Mouse (Mus musculus) CH12.LX (cell line): ENCODE data around the gene Slc29a4. TPM values are rescaled to one million over a fixed set of nuclear protein-coding genes. Genes with fewer than 3 reads are reported as not detected.

Experiments
- DNase-seq: peaks from one replicate; pipeline ENCODE4 v3.0.0-alpha.2; 2013; ENCODE audit errors: extremely low read depth
- H3K27ac ChIP-seq: 2 replicates; pipeline ENCODE4 v1.5.1; 2012; ENCODE audit warnings: low read depth, mild to moderate bottlenecking, control low read depth, moderate library complexity; ENCODE audit not compliant: insufficient read depth
- H3K27me3 ChIP-seq: replicated peaks from 2 replicates; pipeline ENCODE3; 2012; ENCODE audit warnings: inconsistent platforms
- H3K36me3 ChIP-seq, 2 experiments: replicated peaks in 1 of 2; 2 replicates each; pipeline versions ENCODE3 to v1.6.1; 2012; ENCODE audit warnings: inconsistent platforms in 1 of 2, low read length in 1 of 2, mild to moderate bottlenecking in 1 of 2, mixed read lengths in 1 of 2, moderate library complexity in 1 of 2; ENCODE audit not compliant: control insufficient read depth in 1 of 2, insufficient read depth in 1 of 2
- H3K4me1 ChIP-seq, 2 experiments: 2 replicates each; pipeline ENCODE4 v1.6.1; 2012; ENCODE audit warnings: inconsistent platforms in 1 of 2, moderate library complexity in 1 of 2; ENCODE audit not compliant: insufficient read depth in 2 of 2, control insufficient read depth in 1 of 2
- H3K4me2 ChIP-seq: 2 replicates; pipeline ENCODE4 v1.6.1; 2012; ENCODE audit warnings: low read depth, mild to moderate bottlenecking, control low read depth; ENCODE audit not compliant: poor library complexity, insufficient read depth, severe bottlenecking
- H3K4me3 ChIP-seq, 3 experiments: fragments of 150-350 bp in 1 of 3; sonication (generic) in 1 of 3; replicated peaks in 1 of 3; 2 replicates each; pipeline versions ENCODE3 to v1.5.1; 2011 to 2012; ENCODE audit warnings: low read depth in 2 of 3, low read length in 2 of 3, mild to moderate bottlenecking in 2 of 3, moderate library complexity in 2 of 3, control low read depth in 1 of 3, improper control_type of control experiment in 1 of 3, inconsistent platforms in 1 of 3, mixed read lengths in 1 of 3; ENCODE audit not compliant: poor library complexity in 1 of 3
- H3K79me2 ChIP-seq: replicated peaks from 2 replicates; pipeline ENCODE4 v1.6.1; 2012; ENCODE audit warnings: mild to moderate bottlenecking, moderate library complexity; ENCODE audit not compliant: control insufficient read depth, poor library complexity, insufficient read depth, severe bottlenecking; ENCODE audit errors: extremely low read depth
- H3K9ac ChIP-seq: 2 replicates; pipeline ENCODE4 v1.6.1; 2012; ENCODE audit warnings: low read depth, mild to moderate bottlenecking, control low read depth, moderate library complexity; ENCODE audit not compliant: insufficient read depth
- H3K9me3 ChIP-seq: replicated peaks from 2 replicates; pipeline ENCODE3; 2012; ENCODE audit warnings: low read length, inconsistent platforms, mixed read lengths
- CHD2 ChIP-seq: IDR thresholded peaks from 2 replicates; pipeline ENCODE4 v1.6.1; 2011; ENCODE audit warnings: low read length, improper control_type of control experiment
- CTCF ChIP-seq, 2 experiments: IDR thresholded peaks in 1 of 2; conservative IDR thresholded peaks in 1 of 2; 2 replicates each; pipeline ENCODE4 v1.5.1; 2011 to 2012; ENCODE audit warnings: low read depth in 2 of 2, low read length in 2 of 2, improper control_type of control experiment in 1 of 2, inconsistent platforms in 1 of 2, mild to moderate bottlenecking in 1 of 2, moderate library complexity in 1 of 2
- EP300 ChIP-seq: IDR thresholded peaks from 2 replicates; pipeline ENCODE4 v1.6.1; 2011; ENCODE audit warnings: low read length, improper control_type of control experiment
- GABPA ChIP-seq: IDR thresholded peaks from 2 replicates; pipeline ENCODE4 v1.6.1; 2012; ENCODE audit warnings: low read depth, low read length, improper control_type of control experiment, inconsistent platforms; ENCODE audit not compliant: insufficient replicate concordance
- JUN ChIP-seq: IDR thresholded peaks from 2 replicates; pipeline ENCODE4 v1.6.1; 2011; ENCODE audit warnings: low read depth, mild to moderate bottlenecking, low read length, improper control_type of control experiment, moderate library complexity; ENCODE audit not compliant: insufficient read depth
- MAFK ChIP-seq: IDR thresholded peaks from 2 replicates; pipeline ENCODE4 v1.6.1; 2011; ENCODE audit warnings: low read length, improper control_type of control experiment; ENCODE audit not compliant: insufficient replicate concordance
- MAX ChIP-seq: IDR thresholded peaks from 2 replicates; pipeline ENCODE4 v1.6.1; 2011; ENCODE audit warnings: low read length, improper control_type of control experiment
- MAZ ChIP-seq: IDR thresholded peaks from 2 replicates; pipeline ENCODE4 v1.6.1; 2012; ENCODE audit warnings: low read depth, mild to moderate bottlenecking, inconsistent platforms, low read length, improper control_type of control experiment, moderate library complexity
- MXI1 ChIP-seq: IDR thresholded peaks from 2 replicates; pipeline ENCODE4 v1.6.1; 2011; ENCODE audit warnings: mild to moderate bottlenecking, low read depth, low read length, improper control_type of control experiment
- NELFE ChIP-seq: IDR thresholded peaks from 2 replicates; pipeline ENCODE4 v1.6.1; 2011; ENCODE audit warnings: low read depth, low read length, improper control_type of control experiment
- NRF1 ChIP-seq: IDR thresholded peaks from 2 replicates; pipeline ENCODE4 v1.6.1; 2014; ENCODE audit warnings: low read depth, mild to moderate bottlenecking, inconsistent platforms, low read length, improper control_type of control experiment, moderate library complexity
- PAX5 ChIP-seq: IDR thresholded peaks from 2 replicates; pipeline ENCODE4 v1.6.1; 2012; ENCODE audit warnings: low read length, inconsistent platforms, mixed read lengths
- POLR2A ChIP-seq: IDR thresholded peaks from 2 replicates; pipeline ENCODE4 v1.6.1; 2011; ENCODE audit warnings: low read depth, mild to moderate bottlenecking, improper control_type of control experiment, low read length
- POLR2AphosphoS2 ChIP-seq: IDR thresholded peaks from 2 replicates; pipeline ENCODE4 v1.6.1; 2011; ENCODE audit warnings: low read depth, low read length, improper control_type of control experiment
- RCOR1 ChIP-seq: conservative IDR thresholded peaks from 2 replicates; pipeline ENCODE4 v1.6.1; 2012; ENCODE audit warnings: low read depth, mild to moderate bottlenecking, inconsistent platforms, low read length, improper control_type of control experiment
- SIN3A ChIP-seq: IDR thresholded peaks from 2 replicates; pipeline ENCODE4 v1.6.1; 2012; ENCODE audit warnings: low read length, improper control_type of control experiment, inconsistent platforms
- TBP ChIP-seq: conservative IDR thresholded peaks from 2 replicates; pipeline ENCODE4 v1.6.1; 2011; ENCODE audit warnings: low read depth, low read length, improper control_type of control experiment
- UBTF ChIP-seq: IDR thresholded peaks from 2 replicates; pipeline ENCODE4 v1.6.1; 2012; ENCODE audit warnings: low read depth, mild to moderate bottlenecking, inconsistent platforms, low read length, improper control_type of control experiment, moderate library complexity
- USF1 ChIP-seq: IDR thresholded peaks from 2 replicates; pipeline ENCODE4 v1.6.1; 2014; ENCODE audit warnings: low read depth, mild to moderate bottlenecking, inconsistent platforms, low read length, improper control_type of control experiment
- USF2 ChIP-seq: conservative IDR thresholded peaks from 2 replicates; pipeline ENCODE4 v1.6.1; 2011; ENCODE audit warnings: low read depth, low read length, improper control_type of control experiment
- ZC3H11A ChIP-seq: IDR thresholded peaks from 2 replicates; pipeline ENCODE4 v1.6.1; 2012; ENCODE audit warnings: low read depth, mild to moderate bottlenecking, inconsistent platforms, low read length, improper control_type of control experiment
- ZKSCAN1 ChIP-seq: IDR thresholded peaks from 2 replicates; pipeline ENCODE4 v1.6.1; 2012; ENCODE audit warnings: low read depth, inconsistent platforms, low read length, improper control_type of control experiment, borderline replicate concordance
- ZMIZ1 ChIP-seq: IDR thresholded peaks from 2 replicates; pipeline ENCODE4 v1.6.1; 2012; ENCODE audit warnings: low read depth, mild to moderate bottlenecking, inconsistent platforms, low read length, improper control_type of control experiment
- ZNF384 ChIP-seq: IDR thresholded peaks from 2 replicates; pipeline ENCODE4 v1.6.1; 2012; ENCODE audit warnings: low read depth, low read length, improper control_type of control experiment, inconsistent platforms
- dilution Hi-C: fragments of 300-500 bp; cut with MboI; formaldehyde crosslinking; loops from 2 replicates; pipeline ENCODE4 v1.14.3; 2020; ENCODE audit warnings: low sequenced_read_pairs; ENCODE audit not compliant: extremely low pct_unique_long_range_greater_than_20kb, extremely low pct_ligation_motif_present
- in situ Hi-C: fragments of 300-500 bp; cut with MboI; formaldehyde crosslinking; loops from 3 replicates; pipeline ENCODE4 v1.14.3; 2019; ENCODE audit warnings: low sequenced_read_pairs, low pct_ligation_motif_present, low pct_unique_long_range_greater_than_20kb, mixed read lengths
- polyA plus RNA-seq: library from polyadenylated mRNA; unstranded; fragments of >175 nt; gene quantifications from 2 replicates; pipeline ENCODE4 v1.2.1, GENCODE M21; 2012; ENCODE audit warnings: low read depth; ENCODE audit not compliant: insufficient read length
- total RNA-seq, 2 experiments: library from RNA; depleted of rRNA; stranded (reverse); fragments of 300-350 nt in 1 of 2; fragments of >200 nt in 1 of 2; gene quantifications; 2 replicates each; pipeline ENCODE4 v1.2.3; 2012 to 2014

Slc29a4 gene
- total and polyA plus RNA-seq, 3 experiments, result not detected

- H3K9ac ChIP-seq, result no peak overlapping the region
- in situ Hi-C loops (loop anchor here (25.0 kb wide), 1 partner anchor 125 kb away; no protein-coding TSS in a partner anchor), dilution Hi-C loops (no loop called here)
- no peak overlapping the region for H3K27ac ChIP-seq
- DNase-seq, result peak; percentile 21
- TF ChIP-seq CTCF (conservative IDR thresholded peaks at IDR 0.05 in 1 of 2, IDR thresholded peaks at IDR 0.05 in 1 of 2; ENCODE audit: low read depth in 2 of 2, low read length in 2 of 2), result peak in 1 of 2 experiments; percentile 26; a peak in 3 of 4 replicates
- no peak for TF ChIP-seq JUN
- TF ChIP-seq, all 38 proteins: peak for 1
- H3K36me3 ChIP-seq, result no peaks in the 10 kb centered on the region
- H3K4me2 ChIP-seq, result no peak overlapping the region
- no peak overlapping the region for H3K4me3 ChIP-seq
- H3K4me1 ChIP-seq, result no peaks in the 10 kb centered on the region
- H3K9me3 ChIP-seq, result peaks cover 16% of the 10 kb centered on the region
- peaks cover 39% of the 10 kb centered on the region for H3K27me3 ChIP-seq
- no peaks in the 10 kb centered on the region for H3K79me2 ChIP-seq
These were observed 20.1 kb downstream of the Slc29a4 start for GRCm38 (mm10) chr5:142712373-142712772.

- Histone ChIP-seq H3K79me2 (no peaks in the 10 kb centered on the region), H3K9ac (no peak overlapping the region), H3K9me3 (peaks cover 16% of the 10 kb centered on the region), H3K27ac (no peak overlapping the region), H3K27me3 (peaks cover 30% of the 10 kb centered on the region), H3K4me3 (no peak overlapping the region), H3K4me1 (no peaks in the 10 kb centered on the region), H3K36me3 (no peaks in the 10 kb centered on the region), H3K4me2 (no peak overlapping the region)
- dilution Hi-C loops, result no loop called here
- DNase-seq, result no peak
- in situ Hi-C loops, result loop anchor here (25.0 kb wide), 1 partner anchor 127 kb away; no protein-coding TSS in a partner anchor
- TF ChIP-seq MXI1, result no peak
- no peak for TF ChIP-seq USF2
- TF ChIP-seq SIN3A, result no peak
- no peak for TF ChIP-seq MAX
- TF ChIP-seq EP300, result no peak
- TF ChIP-seq USF1, result no peak
- TF ChIP-seq PAX5, result no peak
- no peak for TF ChIP-seq NELFE
- no peak for TF ChIP-seq ZKSCAN1
- no peak for TF ChIP-seq CHD2
- no peak for TF ChIP-seq RCOR1
These were observed 21.7 kb downstream of the Slc29a4 start for GRCm38 (mm10) chr5:142713966-142714365.

GRCm38 (mm10) chr5:142715059-142715458 is 22.7 kb downstream of the Slc29a4 start:
- no peaks in the 10 kb centered on the region for H3K4me1 ChIP-seq
- H3K4me3 ChIP-seq, result no peak overlapping the region
- no peaks in the 10 kb centered on the region for H3K36me3 ChIP-seq
- peaks cover 33% of the 10 kb centered on the region for H3K27me3 ChIP-seq
- no peak overlapping the region for H3K9ac ChIP-seq
- no peak for TF ChIP-seq MAFK
- no peak for TF ChIP-seq NRF1
- TF ChIP-seq MXI1, result no peak
- TF ChIP-seq GABPA, result no peak
- no peak for TF ChIP-seq MAX
- no peak for TF ChIP-seq JUN
- no peak for TF ChIP-seq TBP
- no peak for TF ChIP-seq MAZ
- TF ChIP-seq UBTF, result no peak
- TF ChIP-seq ZC3H11A, result no peak
- TF ChIP-seq RCOR1, result no peak
- no peak for TF ChIP-seq ZMIZ1
- TF ChIP-seq POLR2AphosphoS2, result no peak
- no peak for TF ChIP-seq USF1
- TF ChIP-seq SIN3A, result no peak
- no peak for TF ChIP-seq POLR2A
- no peak for TF ChIP-seq CHD2
- no peak for TF ChIP-seq ZNF384
- TF ChIP-seq CTCF (conservative IDR thresholded peaks at IDR 0.05 in 1 of 2, IDR thresholded peaks at IDR 0.05 in 1 of 2; ENCODE audit: low read depth in 2 of 2, low read length in 2 of 2), result no peak
- peaks cover 16% of the 10 kb centered on the region for H3K9me3 ChIP-seq
- dilution Hi-C loops (no loop called here), in situ Hi-C loops (loop anchor here (5.0 to 25.0 kb wide), 3 partner anchors 43 to 213 kb away; no protein-coding TSS in a partner anchor)
- DNase-seq, result no peak
- no peak overlapping the region for H3K4me2 ChIP-seq
- no peak overlapping the region for H3K27ac ChIP-seq
- no peaks in the 10 kb centered on the region for H3K79me2 ChIP-seq
